Mouse (Mus musculus) v-Abl transformed pro-B cells (cell line): ENCODE results near the gene Rad21l.
"Not testable (repeated sequence)": the region's sequence is repeated elsewhere in the genome, so short reads cannot be mapped to it uniquely, and the experiment has no call there.

ENCODE experiments used
- in situ Hi-C, 2 experiments: fragments of 400-800 bp; cut with MboI; formaldehyde crosslinking; loops; one replicate each; pipeline ENCODE4 v1.15.1; 2025; ENCODE audit not compliant: unreplicated experiment in 2 of 2

The Rad21l gene

GRCm38 (mm10) chr2:151631406-151632158 is 36.8 kb downstream of the Rad21l start:
- in situ Hi-C loops, result no loop called here

GRCm38 (mm10) chr2:151629310-151629709 is 39.0 kb downstream of the Rad21l start:
- in situ Hi-C loops, result no loop called here

DNA sequence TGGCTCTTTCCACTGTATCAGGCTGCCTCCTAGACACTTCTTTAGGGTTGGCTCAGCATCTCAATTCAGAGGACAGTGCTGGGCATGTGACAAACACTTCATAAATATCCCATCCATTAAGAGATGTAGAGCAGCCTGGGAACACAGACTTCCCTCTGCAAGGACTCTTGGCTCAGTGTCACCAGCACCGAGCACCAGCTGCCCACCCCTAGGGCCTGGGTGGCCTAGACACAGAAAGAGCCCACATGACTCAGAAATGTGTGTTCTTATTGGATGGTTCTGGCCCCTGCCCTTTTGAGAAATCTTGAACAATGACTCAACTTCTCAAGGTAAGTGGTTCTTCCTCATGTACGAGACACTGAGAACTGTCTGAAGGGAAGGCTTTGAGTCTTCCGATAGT is 40.3 kb downstream of the Rad21l start:
- in situ Hi-C loops, result no loop called here

GRCm38 (mm10) chr2:151626296-151626695 is 42.0 kb downstream of the Rad21l start:
- in situ Hi-C loops, result no loop called here

- in situ Hi-C loops, result no loop called here
Measured at GRCm38 (mm10) chr2:151623776-151624175, 44.6 kb downstream of the Rad21l start.

- in situ Hi-C loops, result no loop called here
Measured at GRCm38 (mm10) chr2:151616551-151617329, 51.6 kb downstream of the Rad21l start.

- in situ Hi-C loops, result not testable (repeated sequence)
Measured at GRCm38 (mm10) chr2:151615779-151616178, 52.6 kb downstream of the Rad21l start.

- in situ Hi-C loops, result no loop called here
Measured at GRCm38 (mm10) chr2:151609974-151610373, 58.4 kb downstream of the Rad21l start.

DNA sequence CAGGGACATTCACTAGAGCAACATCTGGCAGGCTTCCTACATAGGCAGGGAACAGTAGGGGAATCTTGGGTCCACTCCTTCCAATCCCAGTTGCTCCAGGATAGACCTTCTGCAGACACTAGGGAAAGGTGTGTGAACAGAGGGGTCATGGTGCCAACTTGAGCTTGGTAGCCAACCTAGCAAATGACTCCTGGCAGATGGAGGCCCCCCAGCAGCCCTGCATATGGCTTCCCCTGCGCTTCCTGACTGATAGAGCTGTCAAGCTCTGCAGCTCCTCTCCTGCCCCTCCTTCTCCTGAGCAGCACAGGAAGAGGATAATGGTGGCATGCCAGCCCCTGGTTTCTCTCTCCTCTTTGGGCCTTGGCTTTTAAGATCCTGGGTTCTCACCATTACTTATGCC is 59.9 kb downstream of the Rad21l start:
- in situ Hi-C loops, result no loop called here

GRCm38 (mm10) chr2:151605437-151605987 is 62.8 kb downstream of the Rad21l start:
- in situ Hi-C loops, result no loop called here

GRCm38 (mm10) chr2:151603630-151604029 is 64.7 kb downstream of the Rad21l start:
- in situ Hi-C loops, result no loop called here

DNA sequence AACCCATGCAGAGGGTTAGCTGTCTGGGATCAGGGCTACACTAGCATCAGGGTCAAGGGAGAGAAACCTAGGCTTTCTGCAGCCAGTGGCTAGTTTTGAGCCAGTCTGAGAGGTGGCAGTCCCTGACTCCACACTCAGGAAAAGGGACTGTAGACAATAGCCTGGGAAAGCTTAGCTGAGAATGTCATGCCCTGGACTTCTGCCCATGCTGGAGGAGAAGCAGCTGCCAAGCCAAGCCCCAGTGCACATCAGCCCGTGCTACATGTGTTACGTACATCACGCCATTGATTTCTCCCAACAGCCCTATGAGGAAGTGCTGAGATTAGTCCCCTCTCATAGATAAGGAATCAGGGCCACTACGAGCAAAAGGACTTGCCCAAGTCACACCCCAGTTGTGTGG is 66.2 kb downstream of the Rad21l start:
- in situ Hi-C loops, result no loop called here

DNA sequence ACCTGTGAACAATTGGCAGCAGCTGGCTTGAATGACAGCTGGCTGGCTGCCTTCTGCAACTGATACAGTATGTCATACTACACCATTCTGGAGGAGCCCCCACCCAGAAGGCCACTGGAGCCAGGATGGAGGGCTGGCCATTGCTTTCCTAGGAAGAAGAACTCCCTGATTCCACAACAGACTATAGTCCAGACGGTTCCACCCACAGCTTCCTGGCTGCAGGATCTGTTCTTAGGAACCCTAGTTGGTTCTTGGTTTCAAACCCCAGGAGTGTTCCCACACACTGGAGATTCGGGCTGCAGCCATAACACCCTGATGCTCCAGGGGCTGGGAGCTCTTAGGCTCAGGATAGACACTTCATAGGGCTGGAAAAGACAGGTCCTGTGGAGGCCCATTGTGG is 70.3 kb downstream of the Rad21l start:
- in situ Hi-C loops, result no loop called here
